ENCODE assay signal across 10 mouse cellular contexts in the genomic region with DNA sequence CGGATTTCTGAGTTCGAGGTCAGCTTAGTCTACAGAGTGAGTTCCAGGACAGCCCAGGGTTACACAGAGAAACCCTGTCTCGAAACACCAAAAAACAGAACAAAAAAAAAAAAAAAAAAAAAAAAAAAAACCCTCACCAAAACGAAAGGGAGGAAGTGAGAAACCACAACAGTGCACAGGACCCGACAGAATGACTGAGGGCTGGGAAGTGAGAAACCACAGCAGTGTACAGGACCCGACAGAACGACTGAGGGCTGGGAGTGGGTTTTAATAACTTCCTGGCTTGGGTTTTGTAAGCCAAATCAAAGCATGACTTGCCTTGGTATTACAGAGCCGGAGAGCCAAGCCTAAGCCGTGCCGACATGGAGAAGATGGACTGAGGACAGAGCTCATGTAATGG. TPM values are rescaled to one million over a fixed set of nuclear protein-coding genes. Genes with fewer than 3 reads are reported as not detected.
DNase-seq lines count a peak whose midpoint lies in the region; ATAC-seq and TF ChIP-seq lines count a peak whose summit lies in the region.
"Had no signal": no experiment of that assay in that cellular context is flagged by ENCODE, and none has a peak within 500 bp of the region (broad histone marks: within the 10 kb centered on the region; RNA-seq: fewer than 3 reads in every experiment).

No protein-coding gene starts in this region.

- H3K4me3 ChIP-seq in gastrocnemius, adult 2 months, result no peak overlapping the region
- no peak overlapping the region for H3K4me3 ChIP-seq in small intestine, adult 2 months (ENCODE audit: low read depth, low read length)
- H3K4me3 ChIP-seq in hindbrain, embryonic 12.5 days, result no peak overlapping the region
- no peak overlapping the region for H3K4me3 ChIP-seq in forebrain, embryonic 16.5 days (replicated peaks; ENCODE audit: low read length)
- H3K4me3 ChIP-seq: forebrain, embryonic 12.5 days had no signal

- TF ChIP-seq POLR2A in small intestine, adult 2 months (IDR thresholded peaks at IDR 0.05; ENCODE audit: low read depth, low read length), result no peak

- H3K4me2 ChIP-seq in hindbrain, embryonic 12.5 days (replicated peaks), result no peak overlapping the region
- H3K4me2 ChIP-seq in forebrain, embryonic 16.5 days (ENCODE audit: low read length), result no peak overlapping the region
- H3K4me2 ChIP-seq: forebrain, embryonic 12.5 days had no signal

- no peak overlapping the region for H3K9ac ChIP-seq in hindbrain, embryonic 12.5 days
- H3K9ac ChIP-seq in forebrain, embryonic 16.5 days (replicated peaks; ENCODE audit: low read depth, low read length), result no peak overlapping the region
- H3K9ac ChIP-seq: forebrain, embryonic 12.5 days had no signal

- H3K36me3 ChIP-seq in small intestine, adult 2 months (ENCODE audit: control insufficient read depth, insufficient read depth, low read length), result peaks cover 14% of the 10 kb centered on the region
- H3K36me3 ChIP-seq in hindbrain, embryonic 12.5 days, result peaks cover 40% of the 10 kb centered on the region
- H3K36me3 ChIP-seq in forebrain, embryonic 16.5 days (ENCODE audit: control insufficient read depth, insufficient read depth), result peaks cover 9% of the 10 kb centered on the region; the same call in 1 of the 2 replicates

- no peak for TF ChIP-seq CTCF in gastrocnemius, adult 2 months (IDR thresholded peaks at IDR 0.05)
- TF ChIP-seq CTCF in small intestine, adult 2 months (IDR thresholded peaks at IDR 0.05; ENCODE audit: extremely low read depth, insufficient read length, insufficient replicate concordance, low read depth, low read length), result no peak

- WGBS in small intestine, adult 2 months, result 69% methylated on average over 10 of the region's 10 CpGs
- 88% methylated on average over 10 of the region's 10 CpGs for WGBS in hindbrain, embryonic 12.5 days
- WGBS in forebrain, embryonic 16.5 days, result 93% methylated on average over 10 of the region's 10 CpGs

- H3K27ac ChIP-seq in gastrocnemius, adult 2 months, result peak overlapping the region; percentile 67
- H3K27ac ChIP-seq in small intestine, adult 2 months (ENCODE audit: insufficient read depth, low read depth, low read length), result peak overlapping the region; percentile 12; the same call in 1 of the 2 replicates
- H3K27ac ChIP-seq in hindbrain, embryonic 12.5 days, result no peak overlapping the region
- no peak overlapping the region for H3K27ac ChIP-seq in forebrain, embryonic 16.5 days (ENCODE audit: low read length)
- H3K27ac ChIP-seq: forebrain, embryonic 12.5 days had no signal

- no peak for DNase-seq in gastrocnemius, adult 2 months
- DNase-seq in gastrocnemius, adult 8-10 months (ENCODE audit: low spot score in 2 of 2), result no peak
- DNase-seq in B cell, adult 2 months, result peak; percentile 69 to 73
- DNase-seq in c-Kit-positive CD71-positive TER-119-positive erythroid progenitor cells, embryonic 14.5 days (ENCODE audit: low spot score), result no peak
- DNase-seq: cerebellum, postnatal 10 days had no signal

- ATAC-seq in inflammation-experienced regulatory T-cells, adult 6 months, result peak; percentile 100
- no peak for ATAC-seq in hindbrain, embryonic 12.5 days (ENCODE audit: low FRiP score)
- ATAC-seq in forebrain, embryonic 16.5 days, result no peak

- H3K4me1 ChIP-seq in small intestine, adult 2 months (ENCODE audit: control insufficient read depth, insufficient read depth, insufficient read length, low read length), result peaks cover 5% of the 10 kb centered on the region; the same call in 1 of the 2 replicates
- H3K4me1 ChIP-seq in hindbrain, embryonic 12.5 days, result no peaks in the 10 kb centered on the region
- no peaks in the 10 kb centered on the region for H3K4me1 ChIP-seq in forebrain, embryonic 16.5 days (replicated peaks; ENCODE audit: control insufficient read depth, insufficient read depth, low read length)
- H3K4me1 ChIP-seq: forebrain, embryonic 12.5 days had no signal

- H3K27me3 ChIP-seq in small intestine, adult 2 months (ENCODE audit: control insufficient read depth, insufficient read depth, low read length), result no peaks in the 10 kb centered on the region
- no peaks in the 10 kb centered on the region for H3K27me3 ChIP-seq in hindbrain, embryonic 12.5 days
- H3K27me3 ChIP-seq in forebrain, embryonic 16.5 days (replicated peaks; ENCODE audit: control insufficient read depth, insufficient read depth, low read length), result no peaks in the 10 kb centered on the region
- H3K27me3 ChIP-seq: forebrain, embryonic 12.5 days had no signal

- H3K9me3 ChIP-seq in hindbrain, embryonic 12.5 days (replicated peaks), result no peaks in the 10 kb centered on the region
- no peaks in the 10 kb centered on the region for H3K9me3 ChIP-seq in forebrain, embryonic 16.5 days (ENCODE audit: control insufficient read depth, low read length)
- H3K9me3 ChIP-seq: forebrain, embryonic 12.5 days had no signal

- intact Hi-C loops in gastrocnemius, adult 2 months (cut with DNase I), result no loop called here

RNA-seq across cellular contexts. Expression of a gene that starts 32.9 kb away (rescaled TPM):
- total RNA-seq in gastrocnemius, adult 2 months (2021), result 10 to 100 TPM; 17.1 to 21.3 TPM
- total RNA-seq in gastrocnemius, adult 8-10 months (2022), result 10 to 100 TPM; 11.7 to 17.6 (median 14.7) TPM
- 100 to 1,000 TPM; 110 to 121 (median 120) TPM for polyA plus RNA-seq in inflammation-experienced regulatory T-cells, adult 6 months (2017; shearing (Covaris generic))
- 0.20 and 0.25 TPM in 2 replicates for polyA plus RNA-seq in small intestine, adult 2 months (2012; rRNA removed)
- 192 and 212 TPM in 2 replicates for polyA plus RNA-seq in hindbrain, embryonic 12.5 days (2016; fragmentation: Nextera tagmentation; extraction: Ambion mirVana)
- polyA plus RNA-seq in forebrain, embryonic 16.5 days (2015; fragmentation: Nextera tagmentation; extraction: Ambion mirVana), result 175 and 190 TPM in 2 replicates

RNA-seq across cellular contexts. Expression of a gene that starts 55.4 kb away (rescaled TPM):
- total RNA-seq in gastrocnemius, adult 2 months (2021), result 1 to 10 TPM; 2.1 to 2.7 TPM
- 1 to 10 TPM; 1.9 to 2.2 (median 2.1) TPM for total RNA-seq in gastrocnemius, adult 8-10 months (2022)
- 1 to 10 TPM; 5.2 to 7.5 (median 7.2) TPM for polyA plus RNA-seq in inflammation-experienced regulatory T-cells, adult 6 months (2017; shearing (Covaris generic))
- 4.2 and 11.0 TPM in 2 replicates for polyA plus RNA-seq in small intestine, adult 2 months (2012; rRNA removed)
- polyA plus RNA-seq in hindbrain, embryonic 12.5 days (2016; fragmentation: Nextera tagmentation; extraction: Ambion mirVana), result 7.5 and 8.5 TPM in 2 replicates
- 3.6 and 3.8 TPM in 2 replicates for polyA plus RNA-seq in forebrain, embryonic 16.5 days (2015; fragmentation: Nextera tagmentation; extraction: Ambion mirVana)

Comparison
In these comparisons a context has a peak if more than half of its experiments do, and no peak if none do; other contexts are left out.
1. DNase-seq: peak in B cell, adult 2 months (2 of 2); none in gastrocnemius, adult 2 months (single experiment), gastrocnemius, adult 8-10 months (0 of 2) and c-Kit-positive CD71-positive TER-119-positive erythroid progenitor cells, embryonic 14.5 days (single experiment).
2. H3K27ac ChIP-seq: peak in gastrocnemius, adult 2 months (single experiment) and small intestine, adult 2 months (single experiment); none in hindbrain, embryonic 12.5 days (single experiment) and forebrain, embryonic 16.5 days (single experiment).
3. RNA of a gene that starts 32.9 kb away (polyA plus RNA-seq): 192 to 212 TPM in hindbrain, embryonic 12.5 days, 175 to 190 TPM in forebrain, embryonic 16.5 days and 110 to 121 TPM in inflammation-experienced regulatory T-cells, adult 6 months; 0.20 to 0.25 TPM in small intestine, adult 2 months; every median in the first group is over 10 times any median in the second.